Mouse (Mus musculus) lung, embryonic 16.5 days (tissue): Measurements from ENCODE around the gene Wdr19. TPM values are rescaled to one million over a fixed set of nuclear protein-coding genes. Genes with fewer than 3 reads are reported as not detected.

Experiments
- ATAC-seq: fragments of 200-750 bp; cut with Nextera tagmentation; 2 replicates; pipeline ENCODE4 v1.8.0; 2017; ENCODE audit warnings: low read depth, mild to moderate bottlenecking, moderate library complexity
- H3K27ac ChIP-seq: fragments of 300-500 bp; sonication (generic); 2 replicates; pipeline ENCODE4 v1.5.1; 2014; ENCODE audit warnings: mild to moderate bottlenecking, control low read depth, low read length
- H3K27me3 ChIP-seq: fragments of 300-500 bp; sonication (generic); 2 replicates; pipeline ENCODE4 v1.6.1; 2014; ENCODE audit warnings: low read depth, low read length, mixed read lengths; ENCODE audit not compliant: control insufficient read depth, insufficient read depth
- H3K36me3 ChIP-seq: fragments of 300-500 bp; sonication (generic); 2 replicates; pipeline ENCODE4 v1.6.1; 2014; ENCODE audit warnings: low read length; ENCODE audit not compliant: control insufficient read depth, insufficient read depth
- H3K4me1 ChIP-seq: fragments of 300-500 bp; sonication (generic); replicated peaks from 2 replicates; pipeline ENCODE4 v1.6.1; 2014; ENCODE audit warnings: low read length, mixed read lengths; ENCODE audit not compliant: control insufficient read depth, insufficient read depth
- H3K4me2 ChIP-seq: fragments of 300-500 bp; sonication (generic); 2 replicates; pipeline ENCODE4 v1.6.1; 2014; ENCODE audit warnings: low read depth, low read length, control low read depth
- H3K4me3 ChIP-seq: fragments of 300-500 bp; sonication (generic); 2 replicates; pipeline ENCODE4 v1.5.1; 2014; ENCODE audit warnings: mild to moderate bottlenecking, low read length, control low read depth
- H3K9ac ChIP-seq: fragments of 300-500 bp; sonication (generic); 2 replicates; pipeline ENCODE4 v1.6.1; 2014; ENCODE audit warnings: low read length, control low read depth
- H3K9me3 ChIP-seq: fragments of 300-500 bp; sonication (generic); 2 replicates; pipeline ENCODE4 v1.6.1; 2016; ENCODE audit warnings: low read length; ENCODE audit not compliant: control insufficient read depth
- WGBS: fragments of 180-500 bp; shearing (Covaris S2); extraction: QIAGEN DNeasy Blood & Tissue Kit; methylation state at CpG from one replicate; pipeline ENCODE4 v1.1.7; 2014; 5-methylcytosine and 5-hydroxymethylcytosine counted together
- polyA plus RNA-seq: library from polyadenylated mRNA; unstranded; fragments of >200 nt; fragmentation: Nextera tagmentation; extraction: Ambion mirVana; gene quantifications from 2 replicates; pipeline ENCODE4 v1.2.1, GENCODE M21; 2015

Gene Wdr19
- polyA plus RNA-seq, 1 experiment from 2014 or later, result 11.3 TPM

DNA sequence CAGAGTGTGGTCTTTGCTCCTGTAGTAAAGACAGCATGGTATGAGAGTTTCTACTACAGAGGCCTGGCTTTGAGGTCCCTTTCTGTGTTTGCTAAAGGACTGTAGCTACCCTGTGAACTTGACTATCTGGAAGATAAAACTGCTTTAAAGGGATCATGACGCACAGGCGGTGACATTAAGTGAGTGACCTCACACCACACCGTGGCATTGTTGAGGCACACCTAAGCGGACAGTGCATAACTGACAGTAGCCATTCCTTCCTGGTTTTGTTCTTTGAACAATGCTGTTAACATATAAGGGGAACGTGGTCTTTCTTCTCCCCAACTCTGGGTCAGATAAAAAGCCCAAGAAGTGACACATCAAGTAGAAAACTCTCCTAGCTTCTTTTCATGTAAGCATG lies 24.6 kb downstream of the Wdr19 start:
- Histone ChIP-seq H3K36me3 (peaks cover 4% of the 10 kb centered on the region), H3K4me3 (no peak overlapping the region), H3K9ac (no peak overlapping the region), H3K9me3 (no peaks in the 10 kb centered on the region), H3K4me1 (peaks cover 4% of the 10 kb centered on the region; the same call in 1 of the 2 replicates), H3K4me2 (no peak overlapping the region), H3K27ac (no peak overlapping the region), H3K27me3 (no peaks in the 10 kb centered on the region)
- no peak for ATAC-seq
- WGBS, result 75% methylated on average over 5 of the region's 5 CpGs

DNA sequence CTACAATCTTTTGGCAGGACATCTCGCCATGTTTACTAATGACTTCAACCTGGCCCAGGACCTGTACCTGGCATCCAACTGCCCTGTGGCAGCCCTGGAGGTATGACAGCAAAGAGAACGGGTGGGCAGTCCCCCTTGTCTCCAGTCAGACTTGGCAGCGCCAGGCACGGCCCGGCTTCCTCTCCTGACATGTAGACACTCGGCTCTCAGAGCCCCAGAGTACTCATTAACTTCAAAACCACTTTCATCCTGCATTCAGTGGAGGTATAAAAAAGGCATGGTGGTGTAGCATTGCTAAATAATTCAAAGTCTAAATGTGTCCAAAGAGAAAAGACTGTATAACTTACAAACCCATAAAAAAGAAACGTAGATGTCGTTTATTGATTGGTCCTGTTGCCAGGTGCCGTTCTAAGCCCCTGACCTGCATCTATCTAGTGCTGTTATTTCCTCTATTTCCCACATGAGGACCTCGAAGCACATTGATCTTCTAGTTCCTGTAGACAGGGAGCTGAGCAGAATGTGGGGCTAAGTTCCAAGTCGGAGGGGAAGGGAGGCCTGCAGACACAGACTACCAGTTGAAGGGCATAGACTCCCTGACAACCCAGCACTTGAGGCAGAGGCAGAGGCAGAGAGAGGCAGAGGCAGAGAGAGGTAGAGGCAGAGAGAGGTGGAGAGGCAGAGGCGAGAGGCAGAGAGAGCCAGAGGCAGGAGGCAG lies 31.9 kb downstream of the Wdr19 start:
- Histone ChIP-seq H3K4me2 (no peak overlapping the region), H3K36me3 (peaks cover 2% of the 10 kb centered on the region; the same call in 1 of the 2 replicates), H3K4me1 (no peaks in the 10 kb centered on the region), H3K27me3 (no peaks in the 10 kb centered on the region), H3K27ac (no peak overlapping the region), H3K9ac (no peak overlapping the region), H3K4me3 (no peak overlapping the region), H3K9me3 (no peaks in the 10 kb centered on the region)
- 68% methylated on average over 12 of the region's 12 CpGs for WGBS
- ATAC-seq, result no peak

DNA sequence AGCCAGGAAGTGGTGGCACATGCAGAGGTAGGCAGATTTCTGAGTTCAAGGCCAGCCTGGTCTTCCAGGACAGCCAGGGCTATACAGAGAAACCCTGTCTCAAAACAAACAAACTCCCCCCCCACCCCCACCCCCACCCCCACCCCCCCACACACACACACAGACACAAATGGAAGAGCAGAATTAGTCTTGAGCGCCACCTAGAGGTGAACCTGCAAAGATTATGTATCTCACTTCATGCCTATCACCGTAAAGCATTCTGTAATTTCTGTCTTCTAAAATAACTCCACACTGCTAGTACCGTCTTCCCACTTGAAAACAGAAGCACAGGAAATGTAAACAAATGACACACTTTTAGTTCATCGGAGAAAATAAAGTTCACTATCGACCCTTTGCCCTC lies 43.2 kb downstream of the Wdr19 start:
- no peaks in the 10 kb centered on the region for H3K36me3 ChIP-seq
- 29% methylated on average over 5 of the region's 5 CpGs for WGBS
- H3K4me2 ChIP-seq, result no peak overlapping the region
- H3K9ac ChIP-seq, result no peak overlapping the region
- H3K4me1 ChIP-seq, result 0 out of 2 replicates have a peak, but pooled peaks cover 3% of the 10 kb centered on the region
- H3K9me3 ChIP-seq, result no peaks in the 10 kb centered on the region
- no peak; the same call in 1 of the 2 replicates for ATAC-seq
- no peak overlapping the region for H3K4me3 ChIP-seq
- no peak overlapping the region for H3K27ac ChIP-seq
- H3K27me3 ChIP-seq, result no peaks in the 10 kb centered on the region

DNA sequence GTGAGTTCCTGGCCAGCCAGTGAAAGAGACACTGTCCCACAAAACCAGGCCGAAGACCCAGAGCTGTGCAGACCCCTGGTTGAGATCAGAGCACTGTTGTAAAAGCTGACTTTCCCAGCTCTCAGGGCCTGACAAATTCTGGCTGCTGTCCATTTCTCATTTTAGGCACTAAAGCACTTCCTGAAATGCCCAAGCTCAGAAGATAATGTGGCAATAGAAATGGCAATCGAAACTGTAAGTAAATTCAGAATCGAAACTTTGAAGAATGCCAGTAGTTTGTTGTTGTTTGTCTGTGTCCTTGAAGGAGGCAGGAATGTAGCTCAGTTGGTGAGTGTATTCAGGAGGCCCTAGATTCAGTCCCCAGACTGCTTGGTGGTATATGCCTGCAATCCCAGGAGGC lies 47.8 kb downstream of the Wdr19 start:
- 76% methylated on average over 3 of the region's 3 CpGs for WGBS
- H3K4me1 ChIP-seq, result peaks cover 3% of the 10 kb centered on the region; the same call in 1 of the 2 replicates
- no peaks in the 10 kb centered on the region for H3K27me3 ChIP-seq
- H3K4me2 ChIP-seq, result no peak overlapping the region
- H3K9ac ChIP-seq, result no peak overlapping the region
- no peak for ATAC-seq
- H3K36me3 ChIP-seq, result 0 out of 2 replicates have a peak, but pooled peaks cover 2% of the 10 kb centered on the region
- no peaks in the 10 kb centered on the region for H3K9me3 ChIP-seq
- no peak overlapping the region for H3K4me3 ChIP-seq
- no peak overlapping the region for H3K27ac ChIP-seq

DNA sequence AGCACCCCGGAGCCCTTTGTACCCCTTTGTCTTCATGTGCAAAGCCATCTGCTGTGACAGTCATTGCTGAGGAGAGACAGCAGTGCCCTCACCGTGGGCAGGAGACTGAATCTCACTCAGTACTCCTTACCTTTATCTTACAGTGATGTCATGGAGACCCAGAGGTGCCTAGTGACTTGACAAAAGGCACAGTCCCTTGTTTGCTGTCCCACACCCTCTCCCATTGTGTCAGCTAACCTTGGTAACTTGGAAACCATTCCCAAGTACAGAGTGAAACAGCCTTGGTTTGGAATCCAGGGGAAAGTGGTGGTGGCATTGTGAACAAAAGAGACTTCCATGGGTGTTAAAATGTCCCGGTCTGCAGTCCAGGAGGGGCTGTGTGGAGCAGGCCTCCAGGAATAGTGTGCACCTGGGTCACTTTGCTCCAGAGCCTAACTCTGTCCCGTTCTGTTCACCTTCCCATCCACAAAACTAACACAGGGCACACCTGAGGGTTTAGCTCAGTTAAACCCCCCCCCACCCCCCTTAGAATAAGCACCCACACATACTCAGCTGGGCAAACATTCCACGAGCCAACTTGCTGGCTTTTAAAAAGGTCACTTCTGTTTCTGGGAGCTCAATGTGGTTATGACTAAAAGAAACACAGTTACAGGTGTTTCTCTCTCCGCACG lies 50.8 kb downstream of the Wdr19 start:
- Histone ChIP-seq H3K36me3 (0 out of 2 replicates have a peak, but pooled peaks cover 2% of the 10 kb centered on the region), H3K27me3 (no peaks in the 10 kb centered on the region), H3K4me2 (no peak overlapping the region), H3K9me3 (no peaks in the 10 kb centered on the region), H3K27ac (peak overlapping the region; percentile 71), H3K9ac (no peak overlapping the region), H3K4me3 (no peak overlapping the region), H3K4me1 (peaks cover 3% of the 10 kb centered on the region; the same call in 1 of the 2 replicates)
- ATAC-seq, result peak; percentile 73
- 56% methylated on average over 7 of the region's 7 CpGs for WGBS

DNA sequence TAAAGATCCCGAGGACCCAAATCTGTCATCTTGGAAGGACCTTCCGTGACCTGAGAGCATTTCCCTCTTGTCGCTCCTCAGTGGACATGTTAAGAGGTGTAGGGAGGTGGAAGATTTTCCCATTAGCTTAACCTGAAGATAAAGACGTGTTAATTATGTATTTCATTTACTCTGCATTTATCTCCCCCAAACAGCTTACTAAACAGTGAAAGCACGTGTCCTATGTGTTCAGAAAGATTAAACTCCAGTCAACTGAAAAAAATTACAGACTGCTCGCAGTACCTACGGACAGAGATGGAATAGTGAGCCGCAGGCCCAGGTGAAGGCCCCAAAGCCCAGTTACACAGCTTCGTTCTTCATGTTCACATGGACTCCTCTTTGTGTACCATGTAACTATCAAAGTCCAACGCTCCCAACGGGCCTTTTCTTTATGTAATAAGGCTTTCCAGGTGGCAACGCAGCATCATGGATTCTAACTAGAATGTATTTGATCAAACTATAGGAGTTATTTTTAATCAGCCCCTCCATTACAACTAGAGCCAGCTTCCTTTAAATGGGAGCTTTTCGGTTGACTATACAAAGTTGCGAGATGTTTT lies 58.5 kb downstream of the Wdr19 start:
- no peaks in the 10 kb centered on the region for H3K9me3 ChIP-seq
- ATAC-seq, result no peak
- no peaks in the 10 kb centered on the region for H3K4me1 ChIP-seq
- no peak overlapping the region for H3K27ac ChIP-seq
- H3K9ac ChIP-seq, result no peak overlapping the region
- 85% methylated on average over 14 of the region's 14 CpGs for WGBS
- no peaks in the 10 kb centered on the region for H3K27me3 ChIP-seq
- H3K36me3 ChIP-seq, result peaks cover 19% of the 10 kb centered on the region
- H3K4me3 ChIP-seq, result no peak overlapping the region
- H3K4me2 ChIP-seq, result no peak overlapping the region

DNA sequence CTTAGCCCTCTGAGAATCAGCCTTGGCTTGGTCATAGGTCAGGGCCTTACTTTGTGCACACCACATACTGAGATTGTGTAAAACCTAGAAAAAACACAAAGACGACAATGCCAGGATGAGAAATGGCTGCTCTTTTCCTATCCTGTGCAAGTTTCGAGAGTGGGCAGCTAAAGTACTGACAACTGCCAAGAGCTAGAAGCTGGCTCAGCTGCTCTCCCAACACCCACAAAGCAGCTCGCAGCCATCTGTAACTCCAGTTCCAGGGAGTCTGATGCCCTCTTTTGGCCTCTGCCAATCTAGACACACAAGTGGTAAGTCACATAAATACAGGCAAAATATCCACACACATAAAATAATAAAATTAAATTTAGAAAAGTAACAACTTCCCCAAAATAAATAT lies 74.5 kb downstream of the Wdr19 start:
- Histone ChIP-seq H3K27ac (no peak overlapping the region), H3K36me3 (peaks cover 44% of the 10 kb centered on the region), H3K4me3 (no peak overlapping the region), H3K9ac (no peak overlapping the region), H3K27me3 (no peaks in the 10 kb centered on the region), H3K9me3 (no peaks in the 10 kb centered on the region), H3K4me2 (no peak overlapping the region), H3K4me1 (no peaks in the 10 kb centered on the region)
- 85% methylated on average over 3 of the region's 3 CpGs for WGBS
- no peak for ATAC-seq

DNA sequence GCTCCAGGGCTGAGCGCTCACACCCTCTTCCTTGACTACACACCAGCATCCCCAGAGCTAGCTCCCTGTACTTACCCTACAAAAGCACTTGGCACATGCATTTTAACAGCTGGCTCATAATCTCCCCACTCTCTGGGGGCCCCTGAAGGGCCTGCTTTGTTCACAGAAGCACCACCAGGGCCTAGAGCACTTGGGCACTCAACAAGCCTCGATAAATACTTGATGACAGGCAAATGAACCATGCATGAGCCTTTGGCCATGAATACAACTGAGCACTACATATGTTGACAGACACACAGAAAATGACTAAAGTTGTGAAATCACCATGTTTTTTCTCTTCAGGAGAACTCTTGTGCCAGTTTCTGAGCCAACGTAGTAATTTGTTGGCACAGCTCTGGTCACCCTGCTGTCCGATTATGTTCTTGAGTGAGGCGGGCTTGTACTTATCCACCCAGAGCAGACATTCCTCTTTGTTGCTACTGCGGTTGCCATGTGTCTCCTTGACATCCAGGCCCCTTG lies 79.7 kb downstream of the Wdr19 start:
- Histone ChIP-seq H3K27ac (peak overlapping the region; percentile 36), H3K4me1 (no peaks in the 10 kb centered on the region), H3K4me2 (no peak overlapping the region), H3K9ac (no peak overlapping the region), H3K4me3 (no peak overlapping the region), H3K27me3 (no peaks in the 10 kb centered on the region), H3K9me3 (peaks cover 1% of the 10 kb centered on the region; the same call in 1 of the 2 replicates), H3K36me3 (peaks cover 38% of the 10 kb centered on the region)
- WGBS, result 75% methylated on average over 6 of the region's 6 CpGs
- ATAC-seq, result peak; percentile 87

DNA sequence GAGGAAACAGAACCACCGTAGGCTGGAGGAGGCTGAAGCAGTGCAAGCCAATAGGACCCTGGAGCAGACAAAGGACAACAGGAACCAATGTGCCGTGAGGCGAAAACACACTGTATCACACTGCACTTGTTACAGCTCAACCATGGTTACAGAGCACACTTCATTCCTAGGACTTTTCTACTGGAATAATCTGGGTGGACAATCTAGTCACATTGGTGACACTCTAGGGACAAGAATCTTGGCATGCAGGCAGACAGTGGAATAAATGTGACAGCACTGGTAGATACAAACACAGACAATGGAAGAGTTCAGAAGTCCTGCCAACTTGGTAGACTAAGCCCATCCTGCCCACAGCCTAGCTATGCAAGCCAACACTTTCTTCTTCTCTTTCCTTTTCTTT lies 81.7 kb downstream of the Wdr19 start:
- Histone ChIP-seq H3K36me3 (peaks cover 37% of the 10 kb centered on the region), H3K9ac (no peak overlapping the region), H3K4me1 (no peaks in the 10 kb centered on the region), H3K9me3 (peaks cover 3% of the 10 kb centered on the region; the same call in 1 of the 2 replicates), H3K27me3 (no peaks in the 10 kb centered on the region), H3K27ac (no peak overlapping the region), H3K4me3 (no peak overlapping the region), H3K4me2 (no peak overlapping the region)
- ATAC-seq, result no peak
- 94% methylated on average over 3 of the region's 3 CpGs for WGBS
